Mouse (Mus musculus): ENCODE measurements around the gene Gstcd.

GRCm38 (mm10) chr3:133092936-133093335, 1.1 kb upstream of the Gstcd start:
- TF ChIP-seq GATA1 (IDR thresholded peaks at IDR 0.05; ENCODE audit: low read length): no peak
- no peak for TF ChIP-seq TAL1 (IDR thresholded peaks at IDR 0.05; ENCODE audit: low read length)

Measured in erythroblast, embryonic 14.5 days (primary cell).